Mouse (Mus musculus) brain, embryonic 14.5 days (tissue): ENCODE results near the gene Cops6. TPM values are rescaled to one million over a fixed set of nuclear protein-coding genes. Genes with fewer than 3 reads are reported as not detected.

ENCODE experiments used
- DNase-seq: peaks from one replicate; pipeline ENCODE4 v3.0.0-alpha.2; 2011; ENCODE audit warnings: low read depth
- CTCF ChIP-seq: fragments of 200-500 bp; IDR thresholded peaks from 2 replicates; pipeline ENCODE4 v1.5.1; 2012; ENCODE audit warnings: inconsistent platforms, mild to moderate bottlenecking, moderate library complexity, borderline replicate concordance; ENCODE audit not compliant: insufficient read depth, insufficient read length; ENCODE audit errors: extremely low read depth
- POLR2A ChIP-seq: fragments of 200-500 bp; IDR thresholded peaks from 2 replicates; pipeline ENCODE4 v1.6.1; 2012; ENCODE audit warnings: mild to moderate bottlenecking, inconsistent platforms, borderline replicate concordance; ENCODE audit not compliant: poor library complexity, insufficient read depth, insufficient read length, severe bottlenecking; ENCODE audit errors: extremely low read depth
- polyA plus RNA-seq: library from polyadenylated mRNA; depleted of rRNA; stranded (reverse); fragments of >200 nt; gene quantifications from 2 replicates; pipeline ENCODE4 v1.2.3, GENCODE M21; 2012; rRNA removed

Cops6 gene
- polyA plus RNA-seq, 1 experiment: 134 TPM

DNA sequence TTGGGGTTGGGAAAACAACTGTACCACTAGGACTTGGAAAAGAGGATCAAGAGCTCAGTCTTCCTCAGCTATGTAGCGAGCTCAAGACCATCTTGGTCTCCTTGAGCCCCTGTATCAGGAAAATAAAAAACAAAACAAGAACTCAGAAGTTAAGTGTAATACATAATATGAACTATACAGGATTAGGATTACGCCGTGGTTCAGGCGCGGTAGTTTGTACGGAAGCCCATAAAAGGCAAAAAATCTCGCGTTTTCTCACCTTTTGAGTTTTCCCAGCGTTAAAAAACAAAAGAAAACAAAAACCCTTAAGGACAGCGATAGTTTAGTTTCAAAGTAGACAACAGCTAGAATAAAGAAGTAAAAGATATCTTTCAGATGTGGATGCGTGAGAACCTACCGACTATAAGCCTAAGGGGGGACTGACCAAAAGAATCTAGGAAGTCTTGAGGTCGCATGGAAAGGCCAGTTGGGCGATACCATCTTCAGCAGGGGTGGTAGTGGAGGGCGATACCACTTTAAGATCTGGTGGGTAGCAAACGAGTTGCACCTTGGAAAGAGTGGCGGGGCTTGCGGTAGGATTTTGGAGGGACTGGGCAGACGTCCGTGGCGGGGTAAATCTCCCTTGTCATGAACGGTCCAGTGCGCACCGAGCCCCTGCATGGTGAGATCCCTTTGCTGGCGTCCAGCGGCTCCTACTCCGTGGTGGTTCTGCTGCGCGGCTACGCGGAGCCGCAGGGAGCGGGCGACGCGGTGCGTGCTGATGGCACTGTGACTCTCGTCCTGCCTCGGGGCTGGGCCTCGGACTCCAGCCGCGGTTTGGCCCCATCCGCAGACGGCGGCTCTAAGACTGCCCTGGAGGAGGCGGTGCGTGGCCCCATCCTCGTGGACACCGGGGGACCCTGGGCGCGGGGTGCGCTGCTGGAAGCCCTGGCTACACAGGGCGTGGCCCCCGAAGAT, 33.2 kb downstream of the Cops6 start, which contains the start of gene Mblac1:
Mblac1 (plus strand) TSS at position 544 of the 957 bp plus-strand sequence.
- peak; percentile 55; the same call in 1 of the 2 replicates for TF ChIP-seq POLR2A
- no peak for TF ChIP-seq CTCF

GRCm38 (mm10) chr5:138194755-138195345, 34.0 kb downstream of the Cops6 start:
- peak; percentile 64 for DNase-seq

More for the DNA sequence above, 33.2 kb downstream of the Cops6 start, which contains the start of gene Mblac1:
- DNase-seq: peak; percentile 96

GRCm38 (mm10) chr5:138195463-138195862, 34.6 kb downstream of the Cops6 start:
- no peak for DNase-seq
- no peak for TF ChIP-seq CTCF

More at GRCm38 (mm10) chr5:138194755-138195345, 34.0 kb downstream of the Cops6 start:
- TF ChIP-seq POLR2A: 0 out of 2 replicates have a peak, but pooled peaks have one; percentile 19
- no peak for TF ChIP-seq CTCF

DNA sequence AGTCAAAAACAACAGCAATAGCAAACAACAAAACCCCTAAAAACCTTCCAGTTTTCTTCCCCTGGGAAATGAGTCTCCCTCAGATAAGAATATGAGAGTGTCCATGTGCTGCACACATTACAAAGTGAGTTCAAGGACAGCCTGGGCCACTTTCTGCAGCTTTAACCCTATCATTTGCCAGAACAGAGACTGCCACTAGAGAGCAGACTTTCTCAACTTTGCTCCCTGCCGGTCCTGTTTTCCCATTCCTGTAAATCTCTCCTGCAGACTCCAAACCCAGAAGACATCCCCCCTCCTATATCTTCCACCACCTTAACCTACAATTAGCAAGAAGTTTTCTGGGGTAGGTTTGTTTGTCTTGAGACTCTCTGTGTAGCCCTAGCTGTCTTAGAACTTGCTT, 38.7 kb downstream of the Cops6 start:
- TF ChIP-seq CTCF (peak; percentile 53; the same call in 1 of the 2 replicates), POLR2A (no peak)
- peak; percentile 44 for DNase-seq

DNA sequence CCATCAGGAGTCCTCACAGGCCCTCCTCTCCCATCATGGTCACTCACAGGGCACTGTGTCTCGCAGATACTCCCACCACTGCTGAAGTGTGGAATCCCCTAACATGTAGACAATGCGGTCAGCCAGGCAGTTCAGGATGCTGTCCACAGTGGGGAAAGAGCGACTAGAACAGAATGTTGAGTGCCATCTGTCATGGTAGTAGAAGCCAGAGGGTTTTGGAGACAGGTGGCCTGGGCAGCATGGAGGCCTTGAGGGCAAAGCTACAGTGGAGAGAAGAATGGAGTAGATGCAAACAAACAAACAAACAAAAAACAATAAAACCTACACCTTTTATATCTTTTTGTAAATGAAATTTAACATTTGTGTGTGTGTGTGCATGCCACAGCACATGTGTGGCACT, 41.2 kb downstream of the Cops6 start:
- TF ChIP-seq POLR2A: no peak
- TF ChIP-seq CTCF: no peak
- DNase-seq: no peak

GRCm38 (mm10) chr5:138207253-138207652, 46.4 kb downstream of the Cops6 start:
- TF ChIP-seq POLR2A: no peak
- TF ChIP-seq CTCF: no peak
- DNase-seq: no peak

- TF ChIP-seq CTCF (no peak), POLR2A (no peak)
- no peak for DNase-seq
Measured at GRCm38 (mm10) chr5:138207873-138208272, 47.0 kb downstream of the Cops6 start.

Other genes with a start within 250 kb of the Cops6 start
- not detected in 2 replicates for gene Cyp3a13, start 239.5 kb upstream of the Cops6 start, polyA plus RNA-seq
- gene Gjc3, start 198.0 kb upstream of the Cops6 start, polyA plus RNA-seq: 0.39 and 0.82 TPM in 2 replicates
- gene Azgp1, start 179.6 kb upstream of the Cops6 start, polyA plus RNA-seq: 0.08 TPM in 1 of 2 replicates, not detected in the other
- gene Smok3a, start 139.8 kb upstream of the Cops6 start, polyA plus RNA-seq: not detected in 2 replicates
- gene Smok3b, start 139.6 kb upstream of the Cops6 start, polyA plus RNA-seq: not detected in 2 replicates
- not detected in 2 replicates for gene Smok3c, start 107.9 kb upstream of the Cops6 start, polyA plus RNA-seq
- gene Zkscan1, start 76.0 kb upstream of the Cops6 start, polyA plus RNA-seq: 15.8 and 24.1 TPM in 2 replicates
- 63.8 and 66.3 TPM in 2 replicates for gene Zscan21, start 44.2 kb upstream of the Cops6 start, polyA plus RNA-seq
- 10.3 and 11.9 TPM in 2 replicates for gene Zfp113, start 5.3 kb upstream of the Cops6 start, polyA plus RNA-seq
- gene Ap4m1, start 10.9 kb downstream of the Cops6 start, polyA plus RNA-seq: 60.2 and 77.6 TPM in 2 replicates
- 111 and 146 TPM in 2 replicates for gene Mcm7, start 11.4 kb downstream of the Cops6 start, polyA plus RNA-seq
- gene Taf6, start 26.4 kb downstream of the Cops6 start, polyA plus RNA-seq: 89.7 and 128 TPM in 2 replicates
- gene Cnpy4, start 26.4 kb downstream of the Cops6 start, polyA plus RNA-seq: 20.6 and 22.7 TPM in 2 replicates
- gene Mblac1, start 33.2 kb downstream of the Cops6 start, polyA plus RNA-seq: 10.3 and 11.8 TPM in 2 replicates
- 0.03 and 0.04 TPM in 2 replicates for gene Nxpe5, start 64.8 kb downstream of the Cops6 start, polyA plus RNA-seq
- gene Lamtor4, start 94.4 kb downstream of the Cops6 start, polyA plus RNA-seq: 120 and 151 TPM in 2 replicates
- 131 and 172 TPM in 2 replicates for gene BC037034, start 103.0 kb downstream of the Cops6 start, polyA plus RNA-seq
- 0.58 and 0.63 TPM in 2 replicates for gene Gal3st4, start 111.8 kb downstream of the Cops6 start, polyA plus RNA-seq
- 0.44 and 0.48 TPM in 2 replicates for gene Gm43720, start 118.9 kb downstream of the Cops6 start, polyA plus RNA-seq
- gene Gpc2, start 118.9 kb downstream of the Cops6 start, polyA plus RNA-seq: 564 and 797 TPM in 2 replicates
- gene Stag3, start 119.2 kb downstream of the Cops6 start, polyA plus RNA-seq: 19.6 TPM in 2 replicates
- 0.06 and 0.25 TPM in 2 replicates for gene Pvrig, start 180.9 kb downstream of the Cops6 start, polyA plus RNA-seq